Mouse (Mus musculus): ENCODE data around the gene Cdc42ep4.
A peak's percentile ranks its signal among the peaks of the same experiment; 100 is the strongest.

Cdc42ep4 gene

DNA sequence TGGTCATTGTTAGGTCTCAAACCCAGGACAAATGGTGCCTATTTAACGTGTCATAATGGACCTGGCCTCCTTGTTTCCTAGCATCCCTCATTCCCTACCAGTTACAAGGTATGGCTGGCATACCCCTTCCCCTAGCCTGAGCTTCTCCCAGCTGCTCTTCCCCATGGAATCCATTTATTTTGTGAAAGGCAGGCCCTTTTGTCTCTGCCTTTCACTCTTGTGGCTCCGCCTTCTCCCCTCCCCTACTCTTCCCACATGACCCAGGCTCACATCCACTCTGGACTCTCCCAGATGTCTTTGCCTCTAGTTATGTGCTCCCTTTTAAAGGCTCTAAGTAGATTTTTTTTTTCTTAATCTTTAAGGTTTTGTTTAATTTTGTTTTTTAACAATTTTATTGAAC, 64.7 kb downstream of the Cdc42ep4 start:
- DNase-seq (ENCODE audit: extremely low spot score, low read depth, low spot score) = no peak

DNA sequence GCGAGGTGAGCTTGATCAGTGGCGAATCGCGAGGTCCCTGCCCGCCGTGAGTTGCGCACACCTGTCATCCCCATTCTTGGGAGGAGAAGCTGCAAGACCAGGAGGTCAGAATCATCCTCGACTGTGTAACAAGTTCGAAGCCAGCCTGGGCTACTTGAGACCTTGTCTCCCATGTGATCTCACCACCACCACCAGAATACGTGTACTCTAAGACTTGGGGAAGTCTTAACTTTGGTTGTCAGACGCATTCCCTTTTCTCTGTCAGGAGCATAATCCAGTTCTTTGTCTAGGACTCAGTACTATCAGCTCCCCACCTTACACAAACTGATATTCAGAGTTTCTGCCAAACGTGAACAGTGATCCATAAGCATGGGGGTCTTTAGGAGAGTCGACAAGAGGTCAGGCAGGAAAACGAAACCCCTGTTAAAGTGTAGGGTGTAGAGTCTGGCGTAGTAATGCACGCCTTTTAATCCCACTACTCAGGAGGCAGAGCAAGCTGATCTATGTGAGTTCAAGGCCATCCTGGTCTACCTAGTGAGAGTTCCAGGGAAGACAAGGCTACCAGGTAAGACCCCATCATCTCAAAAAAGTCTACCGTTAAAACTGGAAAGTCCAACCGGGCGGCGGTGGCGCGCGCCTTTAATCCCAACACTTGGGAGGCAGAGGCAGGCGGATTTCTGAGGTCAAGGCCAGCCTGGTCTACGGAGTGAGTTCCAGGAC, 66.8 kb downstream of the Cdc42ep4 start:
- no peak for DNase-seq (ENCODE audit: extremely low spot score, low read depth, low spot score)

DNA sequence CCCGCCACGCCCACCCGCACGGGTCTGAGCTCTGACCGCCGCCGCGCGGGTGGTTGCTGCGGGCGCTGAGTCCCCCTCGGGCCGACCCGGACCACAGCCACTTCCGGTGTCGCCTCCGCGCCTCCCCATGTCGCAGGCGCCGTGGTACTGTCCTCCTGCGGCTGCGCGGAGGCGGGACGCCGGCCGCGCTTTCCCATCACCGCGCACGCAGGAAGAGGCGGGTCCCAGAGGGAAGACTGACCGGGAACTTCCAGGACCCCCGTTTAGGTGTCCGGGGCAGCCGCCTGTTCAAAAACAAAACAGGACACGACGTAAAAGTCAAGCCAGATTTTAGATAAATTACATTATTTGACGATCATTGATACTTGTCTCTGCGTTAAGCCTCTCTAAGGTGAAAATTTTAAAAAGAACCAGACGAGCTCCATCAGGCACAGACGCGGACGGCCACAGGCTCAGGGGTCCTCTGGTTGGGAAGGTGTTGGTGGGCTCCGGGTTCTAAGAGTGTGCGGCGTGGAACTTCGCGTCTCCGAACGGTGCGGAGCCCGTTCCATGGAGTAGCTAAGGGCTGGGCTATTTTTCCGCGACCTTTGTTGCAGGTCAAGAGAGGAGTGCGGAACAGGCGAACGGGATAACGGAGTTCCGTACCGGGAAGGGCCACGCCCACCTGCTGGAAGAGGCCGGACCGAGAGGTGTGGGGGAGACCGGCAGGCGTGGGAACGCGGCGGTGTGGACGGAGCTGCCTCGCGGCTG, 67.5 kb downstream of the Cdc42ep4 start, which contains the start of the genes Fam104a and D11Wsu47e:
Gene Fam104a (minus strand): TSS at position 199 of the 750 bp plus-strand sequence.
Gene D11Wsu47e (plus strand): TSS at position 456 of the 750 bp plus-strand sequence.
- peak; percentile 90 for DNase-seq (ENCODE audit: extremely low spot score, low read depth, low spot score)

DNA sequence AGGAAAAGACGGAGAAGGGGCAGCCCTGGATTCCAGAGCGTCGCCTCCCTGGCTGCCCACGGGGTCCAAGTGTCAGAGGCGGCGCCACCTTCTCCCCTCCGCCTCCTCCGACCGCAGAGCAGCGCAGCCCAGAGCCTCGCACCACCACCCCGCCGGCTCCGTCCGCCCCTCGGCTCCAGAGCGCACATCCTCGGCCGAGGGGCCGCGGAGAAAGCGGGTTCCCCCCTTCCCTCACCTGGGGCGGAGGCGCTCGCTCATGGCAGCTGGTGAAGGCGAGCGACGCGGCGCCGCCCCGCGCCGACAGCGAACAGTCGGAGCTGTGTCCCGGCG, 68.1 kb downstream of the Cdc42ep4 start:
- no peak for DNase-seq (ENCODE audit: extremely low spot score, low read depth, low spot score)

DNA sequence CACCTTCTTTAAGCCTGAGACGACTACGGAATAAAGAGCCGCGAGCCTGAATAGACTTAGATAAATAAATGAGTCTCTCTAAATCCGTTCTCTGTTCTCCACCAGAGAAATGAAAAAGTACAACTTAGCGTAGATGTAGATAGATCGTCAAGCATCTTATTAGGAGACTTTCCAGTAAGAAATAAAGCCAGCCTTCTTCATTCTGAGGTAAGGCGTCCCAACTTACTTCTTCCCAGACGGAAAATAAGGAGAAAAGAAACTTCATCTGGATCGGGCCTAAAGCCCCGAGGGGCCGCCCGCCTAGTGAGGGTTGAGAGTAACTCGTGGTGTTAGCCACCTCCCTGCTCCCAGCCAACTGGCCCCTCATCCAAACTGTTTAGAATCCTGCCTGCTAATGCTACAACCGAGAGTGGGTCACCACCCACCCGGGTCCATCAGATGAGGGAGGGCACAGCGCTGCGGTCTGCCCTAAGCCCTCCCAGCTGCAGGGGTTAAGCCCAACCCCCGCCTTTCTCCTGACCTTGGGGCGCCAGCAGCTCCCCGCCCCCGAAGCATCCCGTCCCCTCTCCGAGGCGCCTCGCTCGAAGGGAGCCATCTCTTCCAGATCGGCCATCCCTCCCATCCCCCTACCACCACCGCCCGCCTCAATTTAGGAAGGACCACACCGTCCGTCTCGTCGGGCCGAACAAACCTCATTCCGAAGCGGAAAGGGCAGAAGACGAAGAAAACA, 68.6 kb downstream of the Cdc42ep4 start:
- no peak for DNase-seq (ENCODE audit: extremely low spot score, low read depth, low spot score)

DNA sequence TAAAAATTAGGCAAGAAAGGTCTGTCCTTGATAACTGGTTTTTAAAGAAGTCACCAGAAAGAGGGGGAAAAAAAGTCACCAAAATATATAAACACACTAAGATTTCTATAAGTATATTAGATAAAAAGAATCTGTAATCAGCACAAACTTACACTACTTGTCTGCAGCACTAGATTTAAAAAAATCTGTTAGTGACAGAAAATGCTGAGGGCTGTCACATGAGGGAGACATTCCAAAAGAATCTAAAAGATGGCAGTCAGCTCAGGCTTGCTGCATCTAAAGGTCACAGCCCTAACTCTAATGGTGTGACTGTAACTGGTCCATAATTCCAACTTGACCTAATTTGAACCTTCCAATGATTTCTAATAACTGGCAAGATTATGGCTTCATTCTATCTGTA, 69.7 kb downstream of the Cdc42ep4 start:
- no peak for DNase-seq (ENCODE audit: extremely low spot score, low read depth, low spot score)

DNA sequence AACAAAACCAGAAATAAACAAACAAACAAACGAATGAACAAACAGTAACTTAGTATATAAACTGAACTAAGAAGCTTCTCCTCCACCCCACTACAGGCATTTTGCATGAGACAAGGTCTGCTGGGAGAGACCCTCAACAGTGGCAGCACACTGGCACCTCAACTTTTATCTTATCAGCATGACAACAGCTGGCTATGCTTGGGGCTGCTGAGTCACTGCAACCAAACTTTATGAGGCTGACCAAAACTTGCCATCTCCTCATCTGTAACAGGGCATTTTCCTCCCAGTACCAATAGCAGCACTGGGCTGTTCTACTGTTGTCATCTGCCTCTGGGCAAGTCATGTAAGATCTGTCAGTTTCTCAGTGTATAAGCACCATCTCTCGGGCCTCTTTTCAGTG, 70.7 kb downstream of the Cdc42ep4 start:
- no peak for DNase-seq (ENCODE audit: extremely low spot score, low read depth, low spot score)

DNA sequence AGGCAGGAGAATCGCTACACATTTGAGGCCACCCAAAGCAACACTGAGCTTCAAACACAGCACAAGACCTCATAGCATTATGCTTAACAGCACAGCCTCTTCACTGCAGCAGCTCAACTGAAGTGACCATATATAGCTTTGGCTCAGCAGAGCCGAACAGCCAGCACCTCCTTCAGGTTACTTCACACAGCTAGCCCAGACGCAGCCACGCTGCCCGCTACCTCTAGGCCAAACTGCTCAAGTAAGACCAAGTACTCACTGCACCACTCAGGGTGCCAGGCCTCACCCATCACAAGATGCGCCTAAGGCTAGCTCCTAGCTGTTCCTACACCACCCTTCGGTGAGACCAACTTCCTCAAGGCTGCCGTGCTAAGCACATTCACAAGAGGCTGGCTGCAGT, 73.3 kb downstream of the Cdc42ep4 start:
- no peak for DNase-seq (ENCODE audit: extremely low spot score, low read depth, low spot score)

DNA sequence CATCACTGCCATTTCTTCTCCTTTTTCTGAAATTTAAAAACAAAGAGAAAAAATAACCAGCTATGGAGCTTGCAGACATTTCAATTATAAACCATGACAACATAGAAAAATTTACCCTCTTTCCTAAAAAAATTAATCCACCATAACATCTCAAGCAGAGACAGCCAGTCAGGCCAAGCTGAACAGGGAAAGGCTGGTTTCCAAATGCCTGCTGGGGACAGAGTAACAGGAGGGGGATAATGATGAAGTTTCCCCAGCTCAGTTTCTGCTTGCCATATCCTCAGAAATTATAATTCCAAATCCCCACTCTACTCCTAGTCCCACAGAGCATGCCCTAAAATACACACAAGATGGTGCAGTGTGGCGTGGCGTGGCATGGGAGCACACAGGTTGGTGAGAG, 74.3 kb downstream of the Cdc42ep4 start:
- DNase-seq (ENCODE audit: extremely low spot score, low read depth, low spot score) = no peak

All from hindlimb bud, embryonic 11.5 days (tissue).